Mouse (Mus musculus): ENCODE data around the gene Rab11b. TPM values are rescaled to one million over a fixed set of nuclear protein-coding genes. Genes with fewer than 3 reads are reported as not detected.

Gene Rab11b
- polyA plus RNA-seq (2015; fragmentation: Nextera tagmentation; extraction: Ambion mirVana) = 235 and 237 TPM in 2 replicates

DNA sequence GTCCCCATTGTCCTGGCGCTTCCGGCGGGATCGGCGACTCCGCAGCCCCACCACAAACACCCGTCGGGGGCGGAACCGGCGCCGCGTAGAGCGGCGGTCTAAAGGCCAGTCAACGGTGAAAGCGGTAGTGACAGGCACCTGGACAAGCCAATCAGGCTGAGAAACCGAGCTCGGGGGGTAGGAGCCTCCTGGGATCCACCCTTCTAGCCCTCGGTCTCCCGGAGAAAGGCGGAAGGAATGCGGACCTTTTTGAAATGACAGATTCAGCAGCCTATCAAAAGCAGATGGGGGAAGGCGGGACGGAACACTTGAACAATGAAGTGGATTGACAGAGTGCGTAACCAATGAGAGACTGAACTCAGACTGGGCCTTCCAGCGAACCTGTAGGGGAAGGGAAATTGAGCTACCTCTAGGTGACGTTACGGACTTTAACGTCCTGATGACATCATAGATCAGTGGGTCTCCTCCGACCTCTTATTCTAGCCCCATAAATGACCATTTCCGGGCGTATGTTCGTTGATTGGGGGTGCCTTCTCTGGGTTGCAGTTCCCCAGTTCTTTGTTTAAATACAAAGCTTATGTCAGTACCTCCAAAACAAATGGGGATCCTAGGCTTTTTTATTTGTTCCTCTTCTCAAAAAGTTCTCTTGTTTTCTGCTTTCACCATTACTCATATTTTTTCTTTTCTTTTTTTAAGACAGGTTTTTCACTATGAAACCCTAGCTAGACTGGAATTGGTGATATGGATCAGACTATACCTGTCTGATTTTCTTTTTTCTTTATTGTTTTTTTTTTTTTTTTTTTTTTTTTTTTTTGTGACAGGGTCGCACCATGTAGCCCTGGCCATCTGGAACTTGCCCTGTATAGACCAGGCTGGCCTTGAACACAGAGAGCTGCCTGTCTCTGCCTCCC lies at the start of gene Rab11b:
TSS of gene Rab11b (minus strand) at position 276 of the 911 bp plus-strand sequence.

DNA sequence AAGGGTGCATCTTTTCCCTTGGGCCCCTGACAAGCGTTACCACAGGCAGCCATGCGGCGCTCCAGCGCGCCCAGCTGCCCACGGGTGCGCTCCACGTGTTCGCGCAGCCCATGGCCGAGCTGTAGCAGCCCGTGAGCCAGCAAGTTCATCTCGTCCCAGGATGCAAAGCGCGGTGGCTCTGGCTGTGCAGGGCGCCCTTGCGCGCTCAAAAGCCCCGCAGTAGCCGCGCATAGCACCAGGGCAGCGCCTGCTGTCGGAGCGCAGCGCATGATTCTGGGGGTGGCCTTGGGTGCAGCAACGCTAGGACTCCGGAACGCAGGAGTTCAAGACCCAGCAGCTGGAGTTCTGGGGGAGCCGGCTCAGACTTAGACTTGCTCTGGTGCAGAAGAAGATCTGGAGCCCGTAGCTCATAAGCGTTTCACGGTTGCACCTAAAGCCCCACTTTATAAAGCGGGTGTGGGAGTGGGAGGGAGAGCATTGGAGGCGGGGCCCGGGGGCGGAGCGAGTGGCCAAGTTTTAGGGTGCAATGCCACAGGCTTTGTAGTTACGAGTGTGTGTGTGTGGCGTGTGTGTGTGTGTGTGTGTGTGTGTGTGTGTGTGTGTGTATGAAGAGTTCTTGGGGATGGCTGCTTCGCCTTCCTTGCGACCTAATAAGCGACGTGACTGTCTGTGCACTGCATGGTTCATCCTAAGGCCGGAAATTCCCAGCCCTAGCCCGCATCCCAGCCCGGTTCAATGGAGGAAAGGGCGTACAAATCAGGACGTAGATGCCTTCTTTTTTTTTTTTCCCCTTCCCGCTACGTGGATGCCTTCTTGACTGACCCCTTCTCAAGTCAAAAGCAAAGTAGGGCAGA lies 21.0 kb upstream of the Rab11b start, which contains the start of gene Angptl4:
TSS of gene Angptl4 (minus strand) at position 707 of the 854 bp plus-strand sequence.

DNA sequence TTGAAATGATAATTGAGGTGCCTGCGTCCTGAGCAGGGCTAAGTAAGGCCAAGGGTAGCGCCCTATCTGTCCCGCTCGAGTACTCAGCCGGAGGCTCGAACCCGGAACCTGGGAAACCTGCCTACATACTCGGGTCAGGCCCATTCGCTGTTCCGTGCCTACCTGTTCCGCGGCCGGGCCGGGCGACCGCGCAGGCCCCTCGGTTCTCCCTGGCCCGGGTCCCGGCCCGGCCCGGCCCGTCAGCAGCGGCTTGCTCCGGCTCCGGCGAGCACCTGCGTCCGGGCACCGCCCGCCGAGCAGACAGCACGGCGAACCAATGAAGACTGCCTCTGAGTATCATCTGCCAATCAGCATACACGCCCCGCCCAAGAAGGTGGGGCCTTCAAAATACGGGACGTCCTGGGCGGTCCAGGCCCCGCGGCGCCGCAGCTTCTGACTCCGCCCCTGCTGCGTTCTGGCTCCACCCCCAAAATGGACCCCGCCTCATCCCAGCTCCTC lies 41.9 kb downstream of the Rab11b start, which contains the start of gene March2:
TSS of gene March2 (minus strand) at position 287 of the 498 bp plus-strand sequence.

Other genes starting within 250 kb of the Rab11b start
- 19.9 and 20.2 TPM in 2 replicates for gene Adamts10, start 236.3 kb downstream of the Rab11b start, polyA plus RNA-seq (2015; fragmentation: Nextera tagmentation; extraction: Ambion mirVana)
- 2.2 and 2.6 TPM in 2 replicates for gene Myo1f, start 204.8 kb downstream of the Rab11b start, polyA plus RNA-seq (2015; fragmentation: Nextera tagmentation; extraction: Ambion mirVana)
- 24.4 and 25.3 TPM in 2 replicates for gene Zfp414, start 131.4 kb downstream of the Rab11b start, polyA plus RNA-seq (2015; fragmentation: Nextera tagmentation; extraction: Ambion mirVana)
- 0.26 and 0.29 TPM in 2 replicates for gene Pram1, start 122.5 kb downstream of the Rab11b start, polyA plus RNA-seq (2015; fragmentation: Nextera tagmentation; extraction: Ambion mirVana)
- 96.2 and 131 TPM in 2 replicates for gene Hnrnpm, start 73.7 kb downstream of the Rab11b start, polyA plus RNA-seq (2015; fragmentation: Nextera tagmentation; extraction: Ambion mirVana)
- 75.3 and 77.9 TPM in 2 replicates for gene March2, start 41.9 kb downstream of the Rab11b start, polyA plus RNA-seq (2015; fragmentation: Nextera tagmentation; extraction: Ambion mirVana)
- 76.0 and 98.6 TPM in 2 replicates for gene Angptl4, start 21.3 kb upstream of the Rab11b start, polyA plus RNA-seq (2015; fragmentation: Nextera tagmentation; extraction: Ambion mirVana)
- gene Kank3, start 50.0 kb upstream of the Rab11b start, polyA plus RNA-seq (2015; fragmentation: Nextera tagmentation; extraction: Ambion mirVana) = 29.3 and 30.3 TPM in 2 replicates
- 640 and 826 TPM in 2 replicates for gene Rps28, start 64.0 kb upstream of the Rab11b start, polyA plus RNA-seq (2015; fragmentation: Nextera tagmentation; extraction: Ambion mirVana)
- 501 and 563 TPM in 2 replicates for gene Ndufa7, start 64.0 kb upstream of the Rab11b start, polyA plus RNA-seq (2015; fragmentation: Nextera tagmentation; extraction: Ambion mirVana)
- gene Cd320, start 82.6 kb upstream of the Rab11b start, polyA plus RNA-seq (2015; fragmentation: Nextera tagmentation; extraction: Ambion mirVana) = 28.6 and 40.2 TPM in 2 replicates
- gene Gm7029, start 113.3 kb upstream of the Rab11b start, polyA plus RNA-seq (2015; fragmentation: Nextera tagmentation; extraction: Ambion mirVana) = not detected in 2 replicates
- 1.4 and 2.0 TPM in 2 replicates for gene Kifc1, start 130.1 kb upstream of the Rab11b start, polyA plus RNA-seq (2015; fragmentation: Nextera tagmentation; extraction: Ambion mirVana)
- gene Platr17, start 144.6 kb upstream of the Rab11b start, polyA plus RNA-seq (2015; fragmentation: Nextera tagmentation; extraction: Ambion mirVana) = 0.18 and 0.55 TPM in 2 replicates
- 22.3 and 22.6 TPM in 2 replicates for gene Daxx, start 148.9 kb upstream of the Rab11b start, polyA plus RNA-seq (2015; fragmentation: Nextera tagmentation; extraction: Ambion mirVana)
- 28.8 and 38.5 TPM in 2 replicates for gene Tapbp, start 155.4 kb upstream of the Rab11b start, polyA plus RNA-seq (2015; fragmentation: Nextera tagmentation; extraction: Ambion mirVana)
- 10.8 and 12.1 TPM in 2 replicates for gene Zbtb22, start 155.4 kb upstream of the Rab11b start, polyA plus RNA-seq (2015; fragmentation: Nextera tagmentation; extraction: Ambion mirVana)
- 20.9 and 22.0 TPM in 2 replicates for gene Rgl2, start 169.0 kb upstream of the Rab11b start, polyA plus RNA-seq (2015; fragmentation: Nextera tagmentation; extraction: Ambion mirVana)
- 91.1 and 107 TPM in 2 replicates for gene Pfdn6, start 179.8 kb upstream of the Rab11b start, polyA plus RNA-seq (2015; fragmentation: Nextera tagmentation; extraction: Ambion mirVana)
- 13.7 and 15.4 TPM in 2 replicates for gene Wdr46, start 180.1 kb upstream of the Rab11b start, polyA plus RNA-seq (2015; fragmentation: Nextera tagmentation; extraction: Ambion mirVana)
- gene B3galt4, start 191.0 kb upstream of the Rab11b start, polyA plus RNA-seq (2015; fragmentation: Nextera tagmentation; extraction: Ambion mirVana) = 5.6 and 7.0 TPM in 2 replicates
- 31.6 and 31.8 TPM in 2 replicates for gene Vps52, start 195.3 kb upstream of the Rab11b start, polyA plus RNA-seq (2015; fragmentation: Nextera tagmentation; extraction: Ambion mirVana)
- gene Rps18, start 195.5 kb upstream of the Rab11b start, polyA plus RNA-seq (2015; fragmentation: Nextera tagmentation; extraction: Ambion mirVana) = 1,060 and 1,200 TPM in 2 replicates
- gene H2-K1, start 239.8 kb upstream of the Rab11b start, polyA plus RNA-seq (2015; fragmentation: Nextera tagmentation; extraction: Ambion mirVana) = 49.2 and 107 TPM in 2 replicates